Mouse (Mus musculus) Patski (cell line): ENCODE data around the gene Rassf3. TPM values are rescaled to one million over a fixed set of nuclear protein-coding genes. Genes with fewer than 3 reads are reported as not detected.

Source experiments
- ATAC-seq: fragments of 100-300 bp; one replicate; pipeline ENCODE4 v1.8.0; 2021
- CTCF ChIA-PET: fragments of 350-600 bp; sonication (Branson Sonifier 250); formaldehyde crosslinking; loops from one replicate; lab custom pipeline; 2022; ENCODE audit warnings: inconsistent platforms; lab: Charles Lee
- POLR2A ChIA-PET: fragments of 350-600 bp; sonication (Branson Sonifier 250); formaldehyde crosslinking; loops from one replicate; lab custom pipeline; 2022; ENCODE audit warnings: antibody characterized with exemption, inconsistent platforms; lab: Charles Lee
- DNase-seq: peaks from one replicate; pipeline ENCODE4 v3.0.0-alpha.2; 2011; ENCODE audit warnings: low read depth, low spot score
- H3K27me3 ChIP-seq: fragments of 371-371 bp; one replicate; pipeline ENCODE4 v1.5.1; 2021
- CTCF ChIP-seq: fragments of 100-300 bp; IDR thresholded peaks from one replicate; pipeline ENCODE4 v1.5.1; 2021
- in situ Hi-C: fragments of 300-500 bp; cut with MboI; formaldehyde crosslinking; loops from 3 replicates; pipeline ENCODE4 v1.11.1; 2018; ENCODE audit warnings: low pct_unique_long_range_greater_than_20kb, mixed read lengths
- polyA plus RNA-seq: library from polyadenylated mRNA; unstranded; gene quantifications from one replicate; pipeline ENCODE4 v1.2.3, GENCODE M21; 2021

Rassf3 gene
- polyA plus RNA-seq, 1 experiment from 2014 or later = 27.0 TPM

DNA sequence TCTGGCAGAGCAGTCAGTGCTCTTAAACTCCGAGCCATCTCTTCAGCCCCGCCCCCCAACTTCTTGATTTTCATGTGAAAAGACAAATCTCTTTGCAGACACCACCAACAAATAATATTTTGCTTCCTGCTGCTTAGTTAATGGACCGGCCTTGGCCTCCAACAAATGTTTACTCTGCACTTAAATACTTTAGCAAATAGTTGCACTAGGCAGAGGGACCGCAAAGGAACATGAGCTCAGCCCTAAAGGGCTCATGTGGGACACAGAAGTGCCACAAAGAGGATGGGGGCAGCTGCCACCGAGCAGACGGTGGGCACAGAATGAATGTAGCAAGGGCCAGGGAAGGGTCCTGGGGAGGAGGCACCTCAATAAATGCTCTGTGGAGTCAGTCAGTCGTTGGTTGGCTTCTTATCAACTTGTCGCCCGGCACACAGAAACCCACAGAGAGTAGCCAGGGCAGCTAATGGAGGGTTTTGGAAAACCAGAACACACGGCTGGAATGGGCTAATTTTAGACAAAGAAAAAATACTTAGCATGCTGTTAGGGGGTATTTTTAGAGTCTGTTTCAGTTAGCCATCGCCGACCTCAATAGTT, 44.0 kb downstream of the Rassf3 start:
- CTCF ChIA-PET = interaction anchor here (1.2 to 1.3 kb wide), 2 partner anchors 9 to 12 kb away, joined by 3 read pairs; no protein-coding TSS in a partner anchor
- DNase-seq (no peak), ATAC-seq (no peak)
- in situ Hi-C loops = no loop called here
- POLR2A ChIA-PET = no interaction called here
- no peaks in the 10 kb centered on the region for H3K27me3 ChIP-seq
- TF ChIP-seq CTCF = no peak

DNA sequence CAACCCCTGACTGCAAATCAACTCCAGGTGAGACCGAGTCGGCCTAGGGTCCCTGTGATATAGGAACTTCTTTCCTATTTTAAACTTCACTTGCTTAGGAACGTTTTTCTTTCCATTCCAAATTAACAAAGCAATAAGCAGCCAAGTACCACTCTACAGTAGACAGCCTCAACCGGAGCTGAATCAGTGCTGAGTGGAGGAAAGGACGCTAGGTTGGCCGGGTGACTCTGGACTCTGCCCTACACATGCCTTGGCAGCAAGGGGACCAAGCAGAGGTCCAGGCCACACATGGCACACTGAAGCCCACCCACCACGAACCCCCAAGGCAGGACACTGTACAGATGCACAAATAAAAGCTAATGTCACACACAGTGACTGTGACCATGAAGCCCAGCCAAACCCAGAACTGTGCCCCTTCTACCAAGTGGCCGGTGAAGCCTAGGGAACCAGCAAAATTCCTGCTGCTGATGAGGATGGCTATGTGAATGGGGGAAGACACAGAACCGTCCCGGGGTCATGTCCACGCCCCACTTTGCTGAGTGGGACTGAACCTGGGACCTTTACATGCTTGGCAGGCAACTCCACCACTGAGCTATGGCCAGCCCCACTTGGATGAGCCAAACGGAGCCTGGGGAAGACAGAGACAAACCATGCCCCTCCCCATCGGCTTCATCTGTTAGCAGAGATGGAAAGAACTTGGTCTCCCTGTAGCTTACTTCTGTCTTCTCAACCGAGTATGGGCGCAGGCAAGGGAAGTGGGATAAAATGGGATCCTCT, 45.2 kb downstream of the Rassf3 start:
- ChIA-PET POLR2A (no interaction called here), CTCF (interaction anchor here (0.9 to 1.3 kb wide), 2 partner anchors 13 to 19 kb away, joined by 3 to 5 read pairs; no protein-coding TSS in a partner anchor)
- no peak for DNase-seq
- H3K27me3 ChIP-seq = no peaks in the 10 kb centered on the region
- ATAC-seq = no peak
- no peak for TF ChIP-seq CTCF
- in situ Hi-C loops = no loop called here

DNA sequence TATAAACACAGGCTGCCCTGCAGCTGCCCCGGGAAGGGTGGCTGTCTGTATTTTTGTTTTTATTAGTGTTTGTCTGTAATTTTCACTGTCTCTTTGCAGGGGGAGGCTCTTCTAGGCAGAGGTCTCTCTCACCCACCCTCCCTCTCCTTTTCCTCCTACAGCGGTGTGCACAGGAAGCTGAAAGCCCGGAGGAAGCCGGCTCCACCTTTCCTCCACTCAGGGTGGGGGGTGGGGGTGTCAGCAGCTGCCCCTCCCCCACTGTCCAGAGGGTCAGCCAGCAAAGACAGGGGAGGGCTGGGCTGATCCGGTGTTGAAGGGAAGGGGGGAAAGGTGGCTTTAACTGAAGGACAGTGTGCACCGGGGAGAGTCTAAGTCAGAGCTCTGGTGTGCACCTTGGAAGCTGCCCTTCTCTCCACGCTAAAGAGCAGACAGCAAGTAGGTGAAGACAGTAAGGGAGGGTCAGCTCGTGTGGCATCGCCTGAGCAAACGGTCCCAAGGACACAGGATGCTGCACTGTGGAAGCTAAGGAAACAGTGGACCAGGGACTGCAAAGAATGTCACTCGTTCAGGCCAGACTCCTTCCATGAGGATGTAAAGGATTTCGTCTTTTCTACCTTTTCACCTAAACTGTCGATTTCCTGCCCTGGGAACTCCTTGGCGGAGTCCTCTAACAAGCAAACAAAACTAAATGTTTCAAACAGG, 46.0 kb downstream of the Rassf3 start:
- no peak for TF ChIP-seq CTCF
- ChIA-PET CTCF (interaction anchor here (1.3 to 4.6 kb wide), 2 partner anchors 10 to 21 kb away, joined by 4 to 18 read pairs; no protein-coding TSS in a partner anchor), POLR2A (no interaction called here)
- no peak for ATAC-seq
- DNase-seq = no peak
- no peaks in the 10 kb centered on the region for H3K27me3 ChIP-seq
- in situ Hi-C loops = no loop called here

DNA sequence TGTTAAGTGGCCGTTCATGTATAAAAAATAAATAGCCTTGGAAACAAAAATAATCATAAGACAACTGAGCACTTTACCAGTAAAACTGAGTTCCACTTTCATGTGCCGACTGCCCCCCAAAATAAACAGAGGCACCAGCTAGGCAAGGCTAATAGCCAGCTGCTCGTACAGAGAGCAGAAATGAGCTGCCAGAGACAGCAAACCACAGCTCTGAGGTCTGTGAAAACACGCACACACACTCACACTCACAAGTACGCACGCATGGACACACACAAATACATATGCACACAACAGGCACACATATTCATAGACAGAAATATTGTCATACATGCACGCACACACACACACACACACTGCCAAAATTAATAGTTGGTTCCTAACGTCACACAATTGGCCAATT, 46.6 kb downstream of the Rassf3 start:
- ChIA-PET CTCF (interaction anchor here (1.3 to 4.6 kb wide), 2 partner anchors 9 to 20 kb away, joined by 4 to 18 read pairs; no protein-coding TSS in a partner anchor), POLR2A (no interaction called here)
- no peak for TF ChIP-seq CTCF
- DNase-seq (no peak), ATAC-seq (no peak)
- in situ Hi-C loops = no loop called here
- no peaks in the 10 kb centered on the region for H3K27me3 ChIP-seq

DNA sequence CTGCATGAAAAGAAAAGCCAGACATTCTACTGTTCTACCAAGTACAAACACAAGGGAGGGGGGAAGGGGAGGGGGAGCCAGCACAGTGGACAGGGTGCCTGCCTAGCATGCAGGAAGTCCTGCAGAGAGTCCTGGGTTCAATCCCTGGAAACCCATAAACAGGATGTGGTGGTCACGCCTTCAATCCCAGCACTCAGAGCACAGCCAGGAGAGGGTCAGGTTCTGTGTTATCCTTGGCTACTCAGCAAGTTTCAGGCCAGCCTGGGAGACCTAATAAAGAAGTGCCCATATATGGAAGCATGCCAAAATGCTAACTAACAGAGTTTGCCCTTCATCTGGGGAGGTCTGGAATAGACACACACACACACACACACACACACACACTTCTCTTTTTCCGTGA, 47.1 kb downstream of the Rassf3 start:
- H3K27me3 ChIP-seq = no peaks in the 10 kb centered on the region
- ChIA-PET CTCF (interaction anchor here (1.2 to 4.6 kb wide), 4 partner anchors 9 to 47 kb away, joined by 3 to 18 read pairs (median 4); partner anchors contain the start of gene Rassf3), POLR2A (interaction anchor here (0.7 kb wide), 1 partner anchor 477 kb away, joined by 6 read pairs; no protein-coding TSS in a partner anchor)
- DNase-seq (no peak), ATAC-seq (peak; percentile 72)
- no peak for TF ChIP-seq CTCF
- in situ Hi-C loops = no loop called here

DNA sequence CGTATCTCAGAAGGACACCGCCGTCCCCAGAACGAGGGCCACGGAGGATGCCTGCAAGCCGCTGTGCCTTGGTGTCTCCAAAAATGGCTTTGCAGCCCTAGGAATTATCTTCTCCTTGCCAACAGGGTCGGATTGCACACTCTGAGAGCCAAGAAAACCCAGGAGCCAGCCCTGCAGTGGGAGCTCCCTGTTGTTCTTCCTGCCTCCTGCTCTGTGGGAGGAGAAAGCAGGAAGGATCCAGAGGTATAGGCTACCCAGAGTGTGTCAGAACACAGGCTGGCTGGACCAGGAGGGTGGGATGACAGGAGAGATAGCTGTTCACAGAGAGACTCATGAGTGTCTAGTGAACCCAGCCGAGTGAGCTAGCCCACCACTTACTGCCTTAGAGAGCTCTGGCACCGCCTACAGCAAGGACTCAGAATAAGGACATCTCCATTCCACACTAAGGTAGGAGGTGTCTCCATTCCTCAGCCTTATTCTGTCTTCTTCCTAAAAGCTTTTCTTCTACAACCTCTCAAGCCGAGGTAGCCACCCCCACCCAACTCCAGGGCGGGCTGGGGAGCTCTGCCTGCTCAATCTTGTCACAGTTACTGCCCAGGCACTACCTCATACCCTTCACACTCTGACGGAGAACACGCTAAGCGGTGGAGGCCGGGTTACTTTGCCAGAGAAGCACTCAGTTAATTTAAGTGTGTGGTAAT, 48.0 kb downstream of the Rassf3 start:
- in situ Hi-C loops = no loop called here
- TF ChIP-seq CTCF = no peak

DNA sequence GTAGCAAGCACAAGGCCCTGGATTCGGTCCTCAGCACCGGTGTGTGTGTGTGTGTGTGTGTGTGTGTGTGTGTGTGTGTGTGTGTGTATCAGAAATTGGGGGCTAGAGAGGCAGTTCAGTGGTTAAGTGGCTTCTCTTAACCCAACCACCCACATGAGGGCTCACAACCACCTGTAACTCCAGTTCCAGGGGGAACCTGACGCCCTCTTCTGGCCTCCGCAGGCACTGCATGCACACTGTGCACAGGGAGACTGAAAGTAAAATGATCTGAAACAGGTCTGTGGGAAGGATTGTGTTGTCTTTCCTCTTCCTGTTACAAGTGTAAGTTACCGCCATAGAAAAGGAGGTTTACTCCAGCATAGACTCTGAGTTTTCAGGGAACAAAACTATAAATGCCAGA, 49.0 kb downstream of the Rassf3 start:
- DNase-seq (no peak), ATAC-seq (no peak)
- in situ Hi-C loops = no loop called here
- POLR2A ChIA-PET = interaction anchor here (0.7 to 1.2 kb wide), 2 partner anchors 11 to 1004 kb away, joined by 3 to 5 read pairs; no protein-coding TSS in a partner anchor
- CTCF ChIA-PET = interaction anchor here (0.7 to 4.6 kb wide), 8 partner anchors 8 to 74 kb away, joined by 3 to 18 read pairs (median 4); no protein-coding TSS in a partner anchor
- peak; percentile 73 for TF ChIP-seq CTCF
- no peaks in the 10 kb centered on the region for H3K27me3 ChIP-seq

More for the DNA sequence above, 48.0 kb downstream of the Rassf3 start:
- ATAC-seq = no peak
- CTCF ChIA-PET = interaction anchor here (0.9 to 4.6 kb wide), 5 partner anchors 10 to 75 kb away, joined by 3 to 18 read pairs (median 4); partner anchors contain the start of gene Rassf3
- H3K27me3 ChIP-seq = no peaks in the 10 kb centered on the region
- DNase-seq = no peak
- POLR2A ChIA-PET = interaction anchor here (0.6 to 1.0 kb wide), 3 partner anchors 10 to 478 kb away, joined by 3 to 6 read pairs (median 4); partner anchors contain the start of gene Rassf3

DNA sequence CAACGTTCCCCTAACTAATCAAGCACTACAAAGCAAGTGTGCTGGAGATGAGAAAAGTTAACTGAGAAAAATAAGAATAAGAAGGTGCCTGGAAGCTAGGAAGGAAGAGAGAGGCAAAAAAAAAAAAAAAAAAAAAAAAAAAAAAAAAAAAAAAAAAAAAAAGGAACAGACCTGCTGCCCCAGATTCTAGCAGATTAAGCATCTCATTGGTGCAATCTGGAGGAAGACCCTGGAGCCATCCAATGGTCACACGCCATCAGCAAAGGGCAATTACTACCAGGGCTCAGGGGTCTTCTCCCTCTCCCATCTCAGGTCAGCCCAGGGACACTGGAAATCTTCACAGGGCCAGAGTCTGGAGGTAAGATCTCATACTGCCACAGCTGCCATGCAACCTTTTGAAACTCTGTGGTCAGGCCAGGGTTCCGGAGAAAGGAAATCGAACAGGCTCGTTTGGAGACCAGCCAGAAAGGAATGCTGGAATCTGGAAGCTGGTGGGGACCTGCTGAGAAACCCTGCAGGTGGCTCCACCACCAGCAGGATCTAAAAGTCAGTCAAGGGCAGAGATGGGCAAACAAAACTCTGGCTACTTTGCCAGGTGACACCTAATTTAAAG, 49.6 kb downstream of the Rassf3 start:
- DNase-seq = no peak
- ChIA-PET POLR2A (interaction anchor here (0.7 to 1.2 kb wide), 2 partner anchors 10 to 1003 kb away, joined by 3 to 5 read pairs; no protein-coding TSS in a partner anchor), CTCF (interaction anchor here (0.7 to 4.6 kb wide), 7 partner anchors 9 to 49 kb away, joined by 3 to 18 read pairs (median 4); no protein-coding TSS in a partner anchor)
- ATAC-seq = peak; percentile 9
- no peaks in the 10 kb centered on the region for H3K27me3 ChIP-seq
- no peak for TF ChIP-seq CTCF
- in situ Hi-C loops = no loop called here

DNA sequence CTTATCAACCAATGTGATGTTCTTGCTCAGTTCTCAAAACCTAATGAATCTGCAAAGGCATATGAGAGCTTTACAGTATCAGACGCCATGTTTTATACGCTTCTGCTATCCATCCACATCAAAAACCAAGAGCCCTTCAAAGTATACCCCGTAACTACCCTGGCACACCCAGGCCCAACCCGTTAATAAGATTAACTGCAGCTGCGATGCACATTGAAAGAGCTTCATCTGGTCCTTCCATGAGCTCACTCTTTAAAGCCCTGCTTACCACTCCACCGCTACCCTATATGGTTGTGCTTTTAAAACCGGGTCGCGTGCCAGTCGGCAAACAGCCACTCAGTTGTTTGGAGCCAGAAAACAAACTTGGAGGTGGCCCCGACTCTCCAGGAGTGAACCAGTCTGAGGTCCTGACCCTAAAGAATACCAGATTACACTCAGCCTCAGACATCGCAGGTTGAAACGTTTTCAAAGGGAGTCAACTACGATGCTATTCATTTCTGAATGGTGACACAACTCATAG, 50.6 kb downstream of the Rassf3 start:
- ATAC-seq (no peak), DNase-seq (no peak)
- H3K27me3 ChIP-seq = no peaks in the 10 kb centered on the region
- in situ Hi-C loops = no loop called here
- ChIA-PET CTCF (interaction anchor here (0.8 to 4.6 kb wide), 3 partner anchors 10 to 18 kb away, joined by 3 to 18 read pairs (median 4); no protein-coding TSS in a partner anchor), POLR2A (interaction anchor here (0.6 to 1.6 kb wide), 3 partner anchors 9 to 1216 kb away, joined by 3 to 5 read pairs (median 4); no protein-coding TSS in a partner anchor)
- TF ChIP-seq CTCF = no peak
